Mouse (Mus musculus): ENCODE results near the gene Zfp961. TPM values are rescaled to one million over a fixed set of nuclear protein-coding genes. Genes with fewer than 3 reads are reported as not detected.
"Not testable (repeated sequence)": the region's sequence is repeated elsewhere in the genome, so short reads cannot be mapped to it uniquely, and the experiment has no call there.

Gene Zfp961
- 10 to 100 TPM; 17.0 to 26.0 TPM for total RNA-seq (2021)
- polyA plus RNA-seq (2012; rRNA removed), result 0.71 and 1.3 TPM in 2 replicates
- long read RNA-seq, partial matches to known transcripts, result 0 of 10 reads
- long read RNA-seq, other reads (novel, unspliced or antisense), result 0 of 10 reads

DNA sequence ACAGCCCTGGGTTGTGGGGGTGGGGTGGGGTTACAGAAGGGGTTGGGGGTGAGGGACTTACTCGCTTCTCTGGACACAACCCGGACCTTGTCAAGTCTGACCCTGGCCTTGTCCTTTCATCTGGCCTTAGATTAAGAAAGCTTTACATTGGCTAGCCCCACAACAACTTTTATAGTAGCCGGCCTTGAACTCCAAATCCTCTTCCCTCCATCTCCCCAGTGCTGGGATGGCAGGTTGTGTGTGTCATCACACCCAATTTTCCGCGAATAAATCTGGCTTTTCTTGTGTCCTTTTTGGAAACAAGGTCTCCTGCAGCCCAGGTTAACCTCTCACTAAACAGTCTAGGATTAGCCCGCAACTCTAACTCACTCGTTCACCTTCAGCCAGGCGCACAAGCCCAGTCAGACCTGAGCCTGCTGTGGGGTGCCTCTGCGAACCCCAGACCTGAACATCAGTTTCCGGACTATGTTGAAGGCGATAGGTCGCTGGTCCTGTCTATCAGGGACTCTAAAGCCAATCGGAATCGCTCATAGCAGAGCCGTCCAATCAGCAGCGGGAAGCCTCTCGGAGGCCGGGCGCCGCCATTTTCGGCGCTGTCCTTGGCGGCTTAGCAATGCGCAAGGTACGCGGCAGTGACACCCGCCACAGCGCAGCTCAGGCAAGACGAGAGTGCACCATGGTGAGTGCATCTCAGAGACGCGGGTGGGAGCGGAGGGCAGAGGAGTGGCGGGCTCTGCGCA lies at the start of gene Zfp961:
Gene Zfp961, plus strand, starts transcription at position 557 of the 740 bp plus-strand sequence.
- peak; percentile 98 for DNase-seq

DNA sequence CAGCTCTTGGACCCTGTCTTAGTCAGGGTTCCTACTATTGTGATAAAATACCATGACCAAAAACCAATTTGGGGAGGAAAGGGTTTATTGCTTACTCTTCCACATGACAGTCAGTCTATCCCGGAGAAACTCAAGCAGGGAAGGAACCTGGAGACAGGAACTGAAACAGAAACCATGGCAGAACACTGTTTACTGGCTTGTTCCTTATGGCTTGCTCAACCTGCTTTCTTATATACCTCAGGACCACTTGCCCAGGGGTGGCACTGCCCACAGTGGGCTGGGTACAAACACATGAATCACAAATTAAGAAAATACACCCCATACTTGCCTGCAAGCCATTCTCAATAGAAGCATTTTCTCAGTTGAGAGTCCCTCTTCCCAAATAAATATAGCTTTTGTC lies 47.8 kb upstream of the Zfp961 start:
- not testable (repeated sequence) for DNase-seq

- DNase-seq, result no peak
These were observed 44.0 kb upstream of the Zfp961 start for GRCm38 (mm10) chr8:71906809-71907208.

- no peak for DNase-seq
These were observed 43.0 kb upstream of the Zfp961 start for GRCm38 (mm10) chr8:71907798-71908257.

GRCm38 (mm10) chr8:71908309-71909261 lies 42.3 kb upstream of the Zfp961 start, which contains the start of the genes Zfp882 and Zfp617:
Zfp882 (plus strand) TSS chr8:71908608.
Zfp617 (plus strand) TSS chr8:71908635.
- peak; percentile 94 for DNase-seq

DNA sequence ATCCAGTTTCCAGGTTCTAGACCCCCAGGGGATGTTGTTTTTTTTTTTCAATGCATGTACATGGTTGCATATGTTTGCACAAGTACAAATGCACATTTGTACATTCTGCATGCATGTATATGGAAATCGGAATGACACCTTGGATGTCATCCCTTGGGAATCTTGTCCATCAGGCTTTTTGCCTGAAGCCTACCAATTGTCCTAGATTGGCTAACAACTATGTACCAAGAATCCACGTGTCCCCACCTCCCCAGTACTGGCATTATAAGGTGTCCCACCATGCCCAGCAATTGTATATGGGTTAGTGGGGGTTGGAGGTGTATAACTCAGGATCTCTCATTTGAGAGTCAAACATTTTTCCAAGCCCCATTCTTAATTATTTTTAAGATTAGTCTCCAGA lies 38.6 kb upstream of the Zfp961 start:
- DNase-seq, result no peak

DNA sequence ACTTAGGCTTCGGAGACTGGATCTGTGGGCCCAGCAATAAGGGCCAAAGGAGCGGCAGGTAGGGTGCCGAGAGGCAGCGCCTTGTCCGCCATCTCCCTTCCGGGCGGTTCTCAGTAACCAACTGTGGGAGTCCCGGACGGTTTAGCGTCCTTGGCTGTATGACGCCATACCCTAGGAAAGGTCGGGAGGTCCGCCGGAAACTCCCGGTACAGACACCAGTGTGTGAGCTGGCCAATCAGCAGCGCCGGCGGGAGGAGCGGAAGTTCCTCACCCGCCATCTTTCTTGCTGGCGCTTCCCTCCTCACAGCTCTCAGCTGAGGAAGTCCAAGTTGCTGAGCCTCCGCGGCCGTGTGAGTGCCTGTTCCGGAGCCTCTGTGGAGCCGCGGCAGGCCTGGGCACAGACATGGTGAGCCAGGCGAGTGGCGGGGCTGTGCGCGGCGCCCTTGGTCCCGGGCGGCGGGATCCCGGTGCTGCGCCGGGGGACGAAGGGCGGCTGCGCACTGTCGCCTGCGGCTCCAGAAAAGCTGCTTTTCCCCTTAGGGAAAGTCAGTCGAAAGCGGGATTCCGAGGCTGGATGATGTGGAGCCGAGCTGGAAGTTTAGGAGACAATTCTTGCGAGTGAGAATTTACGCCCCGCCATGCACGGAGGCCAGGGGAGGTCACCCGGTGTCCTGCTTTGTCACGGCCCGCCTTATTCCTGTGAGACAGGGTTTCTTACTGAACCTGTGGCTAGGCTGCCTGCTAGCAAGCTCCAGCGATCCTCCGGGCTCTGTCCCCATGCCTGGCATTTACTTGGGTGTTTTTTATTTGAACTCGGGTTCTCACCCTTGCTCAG lies 28.1 kb upstream of the Zfp961 start:
- peak; percentile 97 for DNase-seq

DNA sequence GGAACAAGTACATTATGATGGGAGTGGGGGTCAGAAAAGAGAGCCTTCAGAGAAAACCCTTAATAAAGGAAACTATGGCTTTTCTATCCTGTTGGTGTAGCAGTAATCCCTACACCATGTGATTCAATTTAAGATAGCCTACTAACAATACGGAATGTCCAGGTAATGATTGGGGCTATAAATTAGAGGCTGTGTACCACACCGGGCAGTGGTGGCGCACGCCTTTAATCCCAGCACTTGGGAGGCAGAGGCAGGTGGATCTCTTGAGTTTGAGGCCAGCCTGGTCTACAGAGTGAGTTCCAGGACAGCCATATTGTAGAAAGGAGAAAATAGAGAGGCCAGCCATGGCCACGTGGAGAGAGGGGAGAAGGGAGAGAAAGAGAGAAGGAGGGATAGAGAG lies 25.0 kb upstream of the Zfp961 start:
- DNase-seq, result no peak

GRCm38 (mm10) chr8:71926551-71926950 lies 24.3 kb upstream of the Zfp961 start:
- peak; percentile 54 for DNase-seq

GRCm38 (mm10) chr8:71927779-71928178 lies 23.1 kb upstream of the Zfp961 start:
- DNase-seq, result no peak

DNA sequence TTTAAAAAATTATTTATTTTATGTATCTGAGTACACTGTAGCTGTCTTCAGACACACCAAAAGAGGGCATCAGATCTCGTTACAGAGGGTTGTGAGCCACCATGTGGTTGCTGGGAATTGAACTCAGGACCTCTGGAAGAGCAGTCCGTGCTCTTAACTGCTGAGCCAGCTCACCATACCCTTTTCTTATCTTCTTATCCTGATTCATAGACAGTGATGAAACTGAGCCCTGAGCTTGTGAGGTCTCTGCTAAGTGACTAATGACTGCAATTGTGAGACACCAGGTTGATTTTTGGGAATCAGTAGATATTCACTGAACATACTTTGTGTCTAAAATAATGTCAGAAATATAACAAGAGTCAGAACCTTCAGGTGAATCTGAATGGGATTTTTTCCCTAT lies 12.8 kb upstream of the Zfp961 start:
- not testable (repeated sequence) for DNase-seq

DNA sequence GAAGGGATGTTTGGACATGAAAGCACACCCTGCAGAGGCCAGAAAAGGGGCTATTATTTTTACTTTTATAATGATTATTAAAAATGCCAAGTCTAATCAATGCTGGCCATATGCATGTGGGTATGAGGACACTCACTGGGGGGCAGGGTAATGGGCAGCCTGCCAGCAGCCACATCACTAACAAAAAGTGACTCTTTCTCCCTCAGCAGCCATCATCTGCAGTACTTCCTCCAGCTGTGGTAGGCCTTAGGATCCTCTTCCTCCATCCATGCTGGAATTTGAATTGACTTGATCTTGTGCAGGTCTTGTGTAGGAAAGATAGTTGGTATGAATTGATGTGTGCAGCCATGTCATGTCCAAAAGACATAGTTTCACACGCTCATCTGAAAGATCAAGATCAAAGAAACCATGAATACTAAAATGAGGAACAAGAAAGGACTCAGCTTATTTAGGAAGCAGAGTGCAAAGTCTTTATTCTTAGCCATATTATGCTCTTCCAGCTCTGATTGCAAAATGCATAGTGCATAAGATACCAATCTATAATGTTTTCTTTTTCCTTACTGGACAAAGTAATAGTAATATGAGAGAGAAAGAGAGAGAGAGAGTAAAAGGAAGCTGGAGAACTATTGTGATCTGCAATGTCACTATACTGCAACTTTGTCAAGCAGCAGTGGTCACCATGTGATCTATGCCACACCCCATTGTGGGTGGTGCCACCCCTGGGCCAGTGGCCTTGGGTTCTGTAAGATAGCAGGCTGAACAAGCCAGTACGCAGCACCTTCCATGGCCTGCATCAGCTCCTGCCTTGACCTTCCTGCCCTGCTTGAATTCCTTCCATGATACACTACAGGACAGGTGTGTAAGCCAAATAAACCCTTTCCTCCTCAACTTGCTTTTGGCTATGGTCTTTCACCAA lies 10.3 kb upstream of the Zfp961 start:
- DNase-seq, result no peak

- DNase-seq, result no peak
These were observed 9.1 kb upstream of the Zfp961 start for GRCm38 (mm10) chr8:71941776-71942175.

DNA sequence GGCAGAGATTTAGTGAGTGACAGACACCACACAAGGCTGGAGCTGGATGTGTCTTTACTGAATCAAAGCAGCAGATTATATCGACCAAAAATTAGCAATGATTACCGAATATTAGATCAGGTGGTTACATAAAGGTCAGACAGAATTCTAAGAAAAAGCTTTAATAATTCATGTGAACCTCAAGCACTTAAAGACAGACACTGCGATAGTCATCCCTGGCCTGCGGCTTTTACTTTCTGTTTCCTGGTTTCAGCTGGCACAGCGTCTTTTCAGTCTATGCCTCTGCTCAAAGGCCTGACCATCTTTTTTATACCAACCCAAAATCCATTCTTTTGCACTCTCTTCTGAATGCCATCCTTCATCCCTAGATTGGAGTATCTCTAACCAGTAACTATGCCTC lies 2.2 kb upstream of the Zfp961 start:
- no peak for DNase-seq

DNA sequence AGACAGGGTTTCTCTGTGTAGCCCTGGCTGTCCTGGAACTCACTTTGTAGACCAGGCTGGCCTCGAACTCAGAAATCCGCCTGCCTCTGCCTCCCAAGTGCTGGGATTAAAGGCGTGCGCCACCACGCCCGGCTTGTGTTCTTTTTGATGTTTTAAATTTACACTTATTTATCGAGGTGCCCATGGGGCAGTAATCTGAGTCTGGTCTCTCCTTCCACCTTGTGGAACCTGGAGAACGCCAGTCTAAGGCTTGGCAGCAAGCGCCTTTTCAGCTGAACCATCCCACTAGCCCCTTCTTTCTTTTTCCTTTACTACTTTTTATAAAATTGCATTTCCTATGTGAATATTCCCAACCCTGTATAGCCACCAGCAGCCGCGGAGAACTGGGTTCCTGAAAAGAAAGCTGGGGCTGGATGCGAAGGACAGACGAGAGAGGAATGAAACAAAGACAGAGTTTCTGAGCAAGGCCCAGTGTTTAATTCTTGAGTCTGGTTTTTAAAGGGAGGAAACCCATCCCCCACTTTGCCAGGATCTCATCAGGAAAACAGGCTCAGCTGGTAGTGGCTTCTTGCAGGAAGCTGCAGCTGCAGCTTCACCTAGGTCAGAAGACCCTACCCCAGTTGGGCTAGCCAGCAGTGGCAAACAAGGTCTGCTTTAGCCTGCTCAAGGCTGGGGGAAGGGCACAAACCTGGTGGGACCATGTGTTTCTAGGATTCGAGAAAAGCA lies 761 bp downstream of the Zfp961 start:
- DNase-seq, result peak; percentile 13

DNA sequence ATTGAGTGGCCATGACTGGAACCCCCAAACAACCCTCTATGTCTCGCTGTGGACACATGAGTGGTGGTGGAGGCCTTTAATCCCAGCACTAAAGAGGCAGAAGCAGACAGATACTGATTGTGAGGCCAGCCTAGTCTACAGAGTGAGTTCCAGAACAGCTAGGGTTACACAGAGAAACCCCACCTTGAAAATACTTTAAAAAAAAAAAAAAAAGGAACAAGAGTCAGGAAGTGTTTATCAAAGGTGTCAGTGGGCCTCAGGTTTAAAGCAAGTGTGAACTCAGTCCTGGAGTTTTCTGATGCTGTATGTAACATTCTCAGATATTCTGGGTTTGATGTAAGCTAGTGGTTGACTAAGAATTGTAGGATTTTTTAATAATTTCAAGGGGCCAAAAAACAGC lies 1.7 kb downstream of the Zfp961 start:
- no peak for DNase-seq

GRCm38 (mm10) chr8:71952961-71953700 lies 2.3 kb downstream of the Zfp961 start:
- DNase-seq, result not testable (repeated sequence)

DNA sequence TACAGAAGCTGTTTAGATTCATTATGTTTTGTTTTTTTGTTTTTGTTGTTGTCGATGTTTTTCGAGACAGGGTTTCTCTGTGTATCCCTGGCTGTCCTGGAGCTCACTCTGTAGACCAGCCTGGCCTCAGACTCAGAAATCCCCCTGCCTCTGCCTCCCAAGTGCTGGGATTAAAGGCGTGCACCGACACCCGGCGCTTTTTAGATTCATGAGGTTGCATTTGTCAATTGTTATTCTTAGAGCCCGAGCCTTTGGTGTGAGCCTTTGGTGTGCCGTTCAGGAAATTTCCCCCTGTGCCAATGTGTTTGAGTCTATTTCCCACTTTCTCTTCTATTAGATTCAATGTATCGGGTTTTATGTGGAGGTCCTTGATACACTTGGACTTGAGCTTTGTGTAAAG lies 3.8 kb downstream of the Zfp961 start:
- DNase-seq, result no peak

DNA sequence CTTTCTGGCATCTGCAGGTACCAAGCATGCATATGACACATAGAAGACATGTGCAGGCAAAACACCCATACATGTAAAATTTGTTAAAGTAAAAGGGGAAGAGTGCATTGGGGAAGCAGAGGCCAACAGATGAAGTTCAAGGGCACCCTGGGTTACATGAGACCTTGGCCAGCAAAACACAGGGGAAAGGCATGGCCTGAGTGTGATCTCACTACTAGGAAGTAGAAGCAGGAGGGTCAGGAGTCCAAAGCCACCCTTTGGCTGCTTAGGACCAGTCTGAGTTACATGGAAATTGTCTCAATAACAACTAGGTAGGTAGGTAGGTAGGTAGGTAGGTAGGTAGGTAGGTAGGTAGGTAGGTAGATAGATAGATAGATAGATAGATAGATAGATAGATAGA lies 9.6 kb downstream of the Zfp961 start:
- DNase-seq, result peak; percentile 46

Measured in adrenal gland, adult 2 months (tissue).